Mouse (Mus musculus): Measurements from ENCODE around the gene Zfp219.

DNA sequence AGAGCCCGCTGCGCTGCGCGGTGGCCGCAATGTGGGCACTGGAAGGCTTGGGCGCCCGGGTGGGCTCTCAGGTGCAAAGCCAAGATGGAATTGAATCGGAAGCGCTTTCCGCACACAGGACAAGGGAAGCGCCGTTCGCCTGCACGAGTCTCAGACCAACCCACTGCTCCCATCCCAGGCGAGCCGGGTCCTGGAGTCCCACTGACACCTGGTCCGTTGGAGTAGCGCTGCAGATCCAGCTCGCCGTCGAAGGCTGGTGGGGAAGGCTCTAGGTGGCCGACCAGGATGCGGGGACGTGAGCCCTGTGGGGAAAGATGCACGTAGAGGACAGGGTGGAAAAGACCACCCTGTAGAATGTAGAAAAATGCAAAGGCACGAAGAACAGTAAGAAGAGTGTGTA is 11.2 kb downstream of the Zfp219 start:
- TF ChIP-seq POLR2A (IDR thresholded peaks at IDR 0.05; ENCODE audit: extremely low read depth, insufficient read depth, low read length) (no peak), CTCF (IDR thresholded peaks at IDR 0.05; ENCODE audit: extremely low read depth, insufficient read depth, low read length) (no peak)
